Mouse (Mus musculus) urinary bladder, postnatal 10 days (tissue): ENCODE data around the gene Cul5.
A peak's percentile ranks its signal among the peaks of the same experiment; 100 is the strongest.

Experiments used
- DNase-seq: peaks from one replicate; pipeline ENCODE4 v3.0.0; 2022; ENCODE audit warnings: low spot score

Cul5 gene

GRCm38 (mm10) chr9:53669680-53670219 is at the start of gene Cul5:
Gene Cul5 (minus strand): TSS chr9:53670014.
- DNase-seq: no peak

- DNase-seq: no peak
Observed at GRCm38 (mm10) chr9:53705992-53706696, 36.3 kb upstream of the Cul5 start, which contains the start of gene Rab39. Gene Rab39 (minus strand): TSS chr9:53706232.

- no peak for DNase-seq
Observed at GRCm38 (mm10) chr9:53705491-53705991, 35.7 kb upstream of the Cul5 start.

- DNase-seq: no peak
Observed at GRCm38 (mm10) chr9:53702991-53703390, 33.2 kb upstream of the Cul5 start.

- DNase-seq: no peak
Observed at GRCm38 (mm10) chr9:53700496-53700895, 30.7 kb upstream of the Cul5 start.

- DNase-seq: no peak
Observed at GRCm38 (mm10) chr9:53695846-53696245, 26.0 kb upstream of the Cul5 start.

GRCm38 (mm10) chr9:53693718-53694117 is 23.9 kb upstream of the Cul5 start:
- no peak for DNase-seq

- DNase-seq: no peak
Observed at GRCm38 (mm10) chr9:53691745-53692670, 22.2 kb upstream of the Cul5 start.

GRCm38 (mm10) chr9:53680851-53681250 is 11.0 kb upstream of the Cul5 start:
- no peak for DNase-seq

GRCm38 (mm10) chr9:53676921-53677320 is 7.1 kb upstream of the Cul5 start:
- DNase-seq: no peak

- no peak for DNase-seq
Observed at GRCm38 (mm10) chr9:53673571-53673970, 3.8 kb upstream of the Cul5 start.

- DNase-seq: peak; percentile 89
Observed at GRCm38 (mm10) chr9:53667020-53667669, 2.7 kb downstream of the Cul5 start.

- DNase-seq: no peak
Observed at GRCm38 (mm10) chr9:53666665-53667019, 3.2 kb downstream of the Cul5 start.

- DNase-seq: no peak
Observed at GRCm38 (mm10) chr9:53665428-53665827, 4.4 kb downstream of the Cul5 start.

- no peak for DNase-seq
Observed at GRCm38 (mm10) chr9:53664819-53665218, 5.0 kb downstream of the Cul5 start.

GRCm38 (mm10) chr9:53634796-53635195 is 35.0 kb downstream of the Cul5 start:
- DNase-seq: no peak

- no peak for DNase-seq
Observed at GRCm38 (mm10) chr9:53615246-53615645, 54.6 kb downstream of the Cul5 start.

- DNase-seq: no peak
Observed at GRCm38 (mm10) chr9:53614286-53614685, 55.5 kb downstream of the Cul5 start.

- DNase-seq: peak; percentile 85
Observed at GRCm38 (mm10) chr9:53609968-53610781, 59.6 kb downstream of the Cul5 start, which contains the start of gene Acat1. Gene Acat1 (minus strand): TSS chr9:53610382.

GRCm38 (mm10) chr9:53609306-53609967 is 60.4 kb downstream of the Cul5 start:
- no peak for DNase-seq

- no peak for DNase-seq
Observed at GRCm38 (mm10) chr9:53607816-53608215, 62.0 kb downstream of the Cul5 start.
